ENCODE assay signal across 17 mouse cellular contexts in genomic region chr2:161695819-161696218, GRCm38 (mm10).
"Had no signal": no experiment of that assay in that cellular context is flagged by ENCODE, and none has a peak within 500 bp of the region (broad histone marks: within the 10 kb centered on the region; RNA-seq: fewer than 3 reads in every experiment).

No protein-coding gene starts in this region.

- DNase-seq: left cerebral cortex, postnatal 4 days; liver; liver, embryonic 13.5 days; liver, postnatal 0 days; lung, adult 18-20 months; lung, adult 2 months; lung, embryonic 14.5 days; lung, postnatal 10 days; lung, postnatal 14 days; lung, postnatal 36 days; lung, postnatal 4 days; midbrain, embryonic 14.5 days had no signal

- ATAC-seq: liver, embryonic 12.5 days; liver, postnatal 0 days; lung, postnatal 0 days; midbrain, embryonic 13.5 days; midbrain, embryonic 15.5 days; midbrain, embryonic 16.5 days had no signal
